Mouse (Mus musculus): ENCODE measurements at regions not wholly inside any gene's neighbourhood (a gene's known extent, or its start where the extent isn't known, plus 50 kb on each side); places are given as distances from the start of the nearest gene placed in this dataset.

DNA sequence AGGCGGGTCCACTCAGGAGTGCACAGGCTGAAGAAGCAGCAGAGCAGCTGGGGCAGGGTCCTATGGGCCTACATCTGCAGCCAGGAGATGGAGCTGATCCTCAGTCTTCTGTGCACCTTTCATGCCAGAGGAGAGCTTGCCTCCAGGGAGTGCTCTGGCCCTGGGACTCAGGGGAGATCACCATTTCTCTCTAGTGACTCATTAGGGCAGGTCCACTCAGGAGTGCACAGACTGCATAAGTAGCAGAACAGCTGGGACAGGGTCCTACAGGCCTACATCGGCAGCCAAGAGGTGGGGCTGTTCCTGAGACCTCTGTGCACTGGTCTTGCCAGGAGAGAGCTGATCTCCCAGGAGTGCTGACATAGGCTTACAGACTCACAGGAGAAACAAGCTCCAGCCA, 159.4 kb upstream of the Gm21897 start:
- DNase-seq (ENCODE audit: low read depth): peak; percentile 36

DNA sequence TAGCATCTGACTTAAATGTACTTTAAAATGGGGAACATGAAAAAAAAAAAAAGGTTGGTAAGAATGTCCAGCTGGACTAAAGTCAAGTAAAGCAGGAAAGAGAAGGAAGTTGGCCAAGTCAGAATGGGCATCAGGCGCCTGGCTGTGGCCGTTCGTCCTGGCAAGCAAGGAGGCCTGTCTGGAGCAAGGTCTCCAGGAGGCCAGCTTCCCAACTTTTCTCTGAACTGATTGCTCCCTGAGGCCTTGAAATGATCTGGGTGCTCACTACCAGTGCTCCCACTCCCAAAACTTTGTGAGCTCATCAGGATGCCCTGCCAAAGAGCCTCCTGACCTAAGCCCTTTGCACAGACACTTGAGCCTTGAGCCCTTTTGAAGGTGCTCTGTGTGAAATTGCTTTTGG, 141.7 kb upstream of the Gm21897 start:
- peak; percentile 45 for DNase-seq (ENCODE audit: low read depth)

DNA sequence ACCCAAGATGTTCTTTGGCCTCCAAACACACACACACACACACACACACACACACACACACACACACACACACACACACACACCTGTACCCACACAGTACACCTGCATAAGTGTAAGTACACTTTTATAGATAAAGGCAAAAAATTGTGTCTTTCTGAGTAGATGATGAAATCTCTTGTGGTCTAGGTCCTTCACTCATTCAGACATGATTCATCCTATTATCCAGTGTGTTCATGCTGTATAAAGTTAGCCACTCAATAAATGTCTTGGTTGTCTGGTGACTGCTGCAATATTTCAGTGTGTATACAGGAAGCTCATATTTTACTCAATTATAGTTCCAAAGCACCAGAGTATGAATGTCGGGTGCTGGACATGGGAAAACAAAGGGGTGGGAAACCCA, 131.5 kb upstream of the Gm21897 start:
- DNase-seq (ENCODE audit: low read depth): peak; percentile 30

DNA sequence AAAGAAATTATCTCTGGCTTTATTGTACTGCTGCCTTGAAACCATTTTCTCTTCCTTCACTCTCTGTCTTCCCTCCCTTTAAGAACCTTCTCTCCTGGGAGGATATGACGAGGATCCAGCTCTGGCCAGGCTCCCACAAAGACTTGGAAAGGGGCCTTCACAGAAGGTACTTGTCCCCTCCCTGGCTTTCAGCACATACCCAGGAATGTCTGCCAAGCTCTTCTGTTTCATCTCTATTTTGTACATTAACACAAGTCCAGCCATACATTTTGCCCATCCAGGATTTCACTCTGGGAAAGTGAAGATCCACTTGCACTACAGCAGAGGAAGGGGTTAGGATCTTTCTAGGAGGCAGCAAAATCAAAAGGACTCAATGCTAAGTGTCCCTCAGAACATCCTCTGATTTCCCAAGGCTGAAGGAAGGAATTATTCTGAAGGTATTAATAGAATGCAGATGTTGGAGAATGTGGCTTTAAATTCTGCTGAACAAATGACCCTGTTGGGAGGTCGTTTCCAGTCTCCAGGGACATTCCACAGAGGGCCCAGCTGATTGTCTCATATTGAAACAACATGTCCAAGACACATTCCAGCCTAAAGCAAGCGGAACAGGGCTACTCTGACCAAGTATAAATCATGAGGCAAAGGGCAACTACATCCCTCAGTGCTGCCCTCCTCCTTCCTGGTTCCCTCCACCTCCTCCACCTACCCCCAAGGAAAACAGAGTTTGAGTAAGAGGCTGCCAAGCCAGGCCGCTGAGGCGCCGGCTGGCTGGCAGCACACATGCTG, 122.1 kb upstream of the Gm21897 start:
- peak; percentile 91 for DNase-seq (ENCODE audit: low read depth)

DNA sequence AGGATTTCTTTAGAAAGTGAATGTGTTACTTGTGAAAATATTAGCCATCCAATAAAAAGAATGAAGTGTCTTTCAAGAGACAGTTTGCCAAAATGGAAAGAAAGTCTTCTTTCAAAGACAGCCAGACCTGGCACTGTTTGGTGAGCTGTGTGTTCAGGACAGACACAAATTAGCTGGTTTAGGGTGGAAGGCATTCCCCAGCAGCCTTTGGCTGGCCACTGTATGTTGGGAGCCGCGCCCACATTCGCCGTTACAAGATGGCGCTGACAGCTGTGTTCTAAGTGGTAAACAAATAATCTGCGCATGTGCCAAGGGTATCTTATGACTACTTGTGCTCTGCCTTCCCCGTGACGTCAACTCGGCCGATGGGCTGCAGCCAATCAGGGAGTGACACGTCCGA, 121.3 kb upstream of the Gm21897 start:
- DNase-seq (ENCODE audit: low read depth): peak; percentile 44

DNA sequence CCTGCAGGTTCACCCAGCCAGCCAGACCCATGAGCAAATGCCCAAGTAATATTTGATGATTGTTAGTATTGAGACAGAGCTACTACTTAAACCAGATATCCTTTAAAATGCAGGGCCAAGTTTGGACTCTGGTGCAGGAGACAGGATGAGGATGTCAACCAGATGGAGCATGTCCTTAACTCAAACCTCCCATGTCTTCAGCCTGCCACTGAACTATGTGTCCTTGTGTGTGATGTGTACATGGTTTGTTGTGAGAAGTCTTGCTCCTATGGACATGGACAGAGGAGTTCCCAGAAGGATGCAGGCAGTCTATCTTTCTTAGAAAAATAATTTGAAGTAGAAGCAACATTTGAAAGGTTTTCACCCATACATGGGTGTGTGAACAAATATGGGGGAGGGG, 120.4 kb upstream of the Gm21897 start:
- DNase-seq (ENCODE audit: low read depth): no peak

DNA sequence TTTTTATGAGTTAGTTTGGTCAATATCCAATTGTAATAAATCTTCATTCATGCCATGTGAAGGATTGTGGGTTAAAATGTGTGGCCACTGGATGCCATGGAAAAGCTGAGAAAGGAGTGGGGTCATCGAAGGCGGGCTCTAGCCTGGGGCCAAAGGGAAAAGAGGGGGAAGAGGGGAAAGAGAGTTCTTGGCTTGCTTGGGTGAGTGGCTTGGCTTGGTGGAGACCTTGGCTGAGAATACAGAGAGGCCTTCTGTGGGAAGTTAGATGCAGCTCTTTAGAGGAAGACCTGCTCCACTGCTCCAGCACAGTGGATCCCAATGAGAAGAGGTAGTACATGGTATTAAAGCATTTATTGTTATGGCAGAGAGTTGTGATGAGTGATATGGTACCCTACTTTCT, 101.3 kb upstream of the Gm21897 start:
- DNase-seq (ENCODE audit: low read depth): peak; percentile 48

DNA sequence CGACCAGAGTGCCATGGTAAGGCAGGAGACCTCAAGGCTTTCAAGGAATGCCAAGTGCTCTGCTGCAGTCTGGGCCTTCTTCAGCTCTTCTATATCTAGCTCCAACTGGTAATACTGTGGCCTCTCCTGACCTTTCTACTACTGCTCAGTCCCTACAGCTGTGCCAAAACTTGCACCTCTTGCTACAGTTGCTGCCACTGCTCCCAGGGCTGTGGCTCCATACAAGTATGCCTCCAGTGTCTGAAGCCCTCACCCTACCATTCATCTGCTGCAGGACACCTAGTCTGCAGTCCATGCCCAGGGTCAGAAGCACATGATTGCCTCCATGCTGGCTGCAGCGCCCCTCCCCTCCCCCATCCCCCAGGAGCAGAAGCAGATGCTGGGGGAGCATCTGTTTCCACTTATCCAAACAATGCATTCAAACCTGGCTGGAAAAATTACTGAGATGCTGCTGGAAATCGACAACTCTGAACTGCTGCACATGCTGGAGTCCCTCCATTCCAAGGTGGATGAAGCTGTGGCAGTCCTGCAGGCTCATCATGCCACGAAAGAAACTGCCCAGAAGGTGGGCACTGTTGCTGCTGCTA, 96.2 kb upstream of the Gm21897 start:
- DNase-seq (ENCODE audit: low read depth): peak; percentile 68

DNA sequence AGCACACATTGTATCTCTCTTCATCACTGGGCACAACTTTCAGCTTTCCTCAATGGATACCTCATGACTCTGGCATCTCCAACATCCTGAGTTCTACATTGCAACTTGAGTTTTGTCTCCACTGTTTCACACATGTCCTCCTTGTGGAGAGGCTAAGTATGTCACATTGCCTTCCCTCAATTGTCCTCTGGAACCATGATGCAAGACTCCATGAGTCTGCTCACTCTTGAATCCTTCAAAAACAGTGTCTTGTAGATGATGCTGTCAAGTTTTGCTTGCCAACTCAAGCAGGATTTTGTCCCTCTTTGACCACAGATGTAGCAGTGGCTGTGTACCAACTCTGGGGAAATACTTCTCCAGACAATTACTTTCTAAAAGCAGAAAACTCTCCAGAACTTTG, 79.4 kb upstream of the Gm21897 start:
- DNase-seq (ENCODE audit: low read depth): peak; percentile 11

DNA sequence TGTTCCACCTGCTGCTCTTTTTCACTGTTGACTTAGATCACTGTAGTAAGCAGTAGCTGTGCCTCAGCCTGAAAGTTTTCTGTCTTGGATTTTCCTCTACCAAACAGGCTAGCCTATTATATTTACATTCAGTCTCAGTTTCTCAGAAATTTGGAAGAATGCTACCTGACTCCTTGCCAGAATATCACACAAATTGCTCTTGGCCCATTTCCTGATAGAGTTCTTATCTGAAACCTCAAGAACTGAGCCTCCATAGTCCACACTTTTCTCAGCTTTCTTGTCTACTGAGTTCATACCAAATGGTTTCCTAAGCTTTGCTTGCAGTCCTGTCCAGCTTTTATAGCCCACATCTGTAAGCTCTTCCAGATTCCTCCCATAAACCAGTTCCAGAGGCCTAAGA, 78.8 kb upstream of the Gm21897 start:
- DNase-seq (ENCODE audit: low read depth): peak; percentile 65

DNA sequence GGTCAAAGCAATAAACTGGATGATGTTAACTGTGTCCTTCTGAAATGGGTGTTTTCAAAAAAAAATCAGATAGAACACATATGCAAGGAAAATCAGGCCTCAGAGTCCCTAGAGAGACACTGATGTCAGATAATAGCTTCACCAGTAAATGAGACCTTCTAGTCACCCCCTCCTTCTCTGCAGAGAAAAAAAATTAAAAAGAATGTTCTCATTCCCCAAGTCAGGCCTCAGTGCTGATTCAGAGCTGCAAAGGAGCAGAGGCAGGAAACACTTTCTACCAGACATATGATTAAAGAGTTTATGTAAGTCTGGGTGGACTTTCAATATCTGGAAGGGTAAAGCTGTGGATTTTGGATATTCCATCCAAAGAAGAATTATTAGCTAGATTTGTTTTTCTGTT, 67.1 kb upstream of the Gm21897 start:
- no peak for DNase-seq (ENCODE audit: low read depth)

DNA sequence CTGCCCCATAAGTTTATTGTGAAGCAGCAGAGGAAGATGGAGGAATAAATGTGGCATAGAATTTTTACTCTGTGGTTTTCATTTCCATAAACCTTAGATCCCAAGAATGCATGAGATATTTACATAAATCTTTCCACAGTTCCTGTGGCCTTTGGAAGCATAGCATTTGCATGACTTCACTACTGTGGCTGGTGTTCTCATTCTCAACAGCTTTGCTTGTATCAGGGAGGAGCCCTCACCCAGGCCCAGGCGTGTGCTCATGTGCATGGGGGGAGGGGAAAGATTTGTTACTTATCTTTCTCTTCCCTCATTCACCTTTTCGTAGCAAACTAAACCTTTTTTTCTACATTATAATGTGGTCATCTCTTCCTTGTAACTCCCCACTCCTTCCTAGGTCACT, 65.6 kb upstream of the Gm21897 start:
- DNase-seq (ENCODE audit: low read depth): peak; percentile 80

DNA sequence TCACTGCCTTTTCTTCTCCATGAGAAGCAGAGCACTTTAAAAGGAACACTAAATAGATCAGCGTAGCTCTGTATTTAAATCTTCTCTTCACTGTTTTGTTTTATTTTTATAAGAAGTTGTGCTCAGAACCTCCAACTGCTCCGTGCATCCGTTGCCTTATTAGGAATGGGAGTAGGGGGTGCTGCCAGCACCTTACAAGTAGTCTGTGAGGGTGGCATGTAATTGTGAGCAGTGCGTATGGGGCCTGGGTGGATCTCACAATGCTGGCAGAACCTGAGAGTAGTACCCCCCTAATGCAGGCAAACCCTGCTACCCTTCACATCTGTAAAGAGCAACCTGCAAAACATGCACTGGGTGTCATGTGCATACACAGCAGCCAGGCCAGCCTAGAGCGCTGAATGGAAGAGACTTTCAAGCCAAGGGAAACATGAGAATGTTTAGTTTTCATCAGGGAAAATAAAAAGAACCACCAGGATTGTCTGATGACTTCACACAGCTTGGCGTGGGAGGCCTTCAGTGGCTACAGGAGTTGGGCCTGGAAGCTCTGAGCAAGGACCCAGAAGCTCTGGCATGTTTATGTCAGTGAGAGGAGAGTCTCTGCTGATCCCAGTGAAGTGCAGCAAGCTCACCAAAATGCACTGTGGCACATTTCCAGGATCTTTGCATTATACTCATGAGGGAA, 64.5 kb upstream of the Gm21897 start:
- peak; percentile 81 for DNase-seq (ENCODE audit: low read depth)

DNA sequence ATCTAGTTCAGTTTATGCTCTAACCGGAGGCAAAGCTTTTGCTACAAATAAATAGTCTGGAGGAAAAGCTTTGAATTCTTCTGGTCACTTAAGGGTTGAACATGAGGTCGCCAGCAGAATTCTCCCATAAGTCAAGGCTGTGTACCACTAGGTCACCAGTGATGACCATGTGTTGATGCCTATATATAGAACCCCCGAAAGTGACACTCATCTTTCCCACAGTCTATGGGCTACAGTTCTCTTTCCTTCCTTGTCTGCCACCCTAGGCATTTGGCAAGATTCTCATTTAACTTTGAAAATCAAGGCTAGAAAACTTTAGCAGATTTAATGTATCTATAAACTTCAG, 63.9 kb upstream of the Gm21897 start:
- DNase-seq (ENCODE audit: low read depth): no peak

DNA sequence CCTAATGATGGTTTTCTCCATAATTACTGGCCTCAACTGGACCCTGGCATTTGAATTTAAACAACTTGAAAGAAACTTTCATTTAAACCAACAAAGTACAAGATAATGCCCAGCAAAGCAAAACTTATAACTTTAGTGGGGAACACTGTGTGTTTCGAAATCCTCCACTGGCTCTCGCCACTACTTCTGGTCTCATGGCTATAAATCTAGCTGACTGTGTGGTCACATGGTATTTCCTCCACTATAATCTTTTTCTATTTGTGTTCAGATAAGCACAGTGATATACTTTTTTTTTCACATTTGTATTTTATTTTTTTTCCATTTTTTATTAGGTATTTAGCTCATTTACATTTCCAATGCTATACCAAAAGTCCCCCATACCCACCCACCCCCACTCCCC, 62.6 kb upstream of the Gm21897 start:
- DNase-seq (ENCODE audit: low read depth): peak; percentile 60

DNA sequence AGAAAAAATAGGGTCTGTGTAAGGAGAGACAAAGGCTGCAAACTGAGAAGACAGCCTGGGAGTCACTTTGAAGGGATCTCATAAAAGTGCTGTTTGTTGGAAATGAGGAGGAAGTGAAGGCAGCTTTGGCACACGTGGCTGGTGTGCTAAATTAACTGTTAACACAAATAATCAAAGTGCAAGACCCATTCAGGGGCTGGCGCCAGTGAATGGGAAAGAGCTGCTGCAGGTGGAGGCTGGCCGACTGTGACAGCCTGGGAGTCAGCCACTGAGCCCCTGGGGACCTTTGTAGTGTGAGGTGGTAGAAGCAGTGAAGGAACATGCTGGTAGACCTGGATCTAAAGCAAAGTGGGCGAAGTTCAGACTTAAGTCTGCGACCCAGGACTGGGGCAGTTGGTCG, 57.8 kb upstream of the Gm21897 start:
- DNase-seq (ENCODE audit: low read depth): no peak

DNA sequence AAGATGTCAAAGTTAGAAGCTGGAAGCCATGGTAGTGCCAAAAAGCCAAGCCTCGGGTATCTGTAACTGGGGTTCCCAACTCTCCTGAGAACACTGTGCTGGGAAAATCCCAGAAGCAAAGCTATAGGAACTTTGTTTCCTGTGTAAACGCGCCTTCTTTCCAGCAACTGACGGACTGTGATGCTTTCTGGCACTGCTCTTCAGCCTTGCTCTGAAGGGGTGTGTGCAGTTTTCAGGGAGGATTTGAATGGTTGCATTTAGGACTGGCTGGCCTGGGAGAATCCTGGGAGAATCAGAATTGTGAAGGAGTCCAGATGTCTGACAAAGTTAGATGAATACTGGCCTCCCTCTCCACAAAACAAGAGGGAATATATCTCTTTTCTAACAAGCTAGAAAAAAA, 57.2 kb upstream of the Gm21897 start:
- no peak for DNase-seq (ENCODE audit: low read depth)
